Mouse (Mus musculus) layer of hippocampus, adult 8-10 months (tissue): ENCODE data around the gene Chchd4. TPM values are rescaled to one million over a fixed set of nuclear protein-coding genes. Genes with fewer than 3 reads are reported as not detected.
A peak's percentile ranks its signal among the peaks of the same experiment; 100 is the strongest.
"Not testable (repeated sequence)": the region's sequence is repeated elsewhere in the genome, so short reads cannot be mapped to it uniquely, and the experiment has no call there.

Experiments used
- DNase-seq, 2 experiments: peaks; one replicate each; pipeline ENCODE4 v3.0.0; 2022; ENCODE audit warnings: low spot score in 2 of 2
- total RNA-seq, 4 experiments: library from RNA; stranded (reverse); gene quantifications; 2 replicates each; pipeline ENCODE4 v1.2.4; 2022

Chchd4 gene
- total RNA-seq, 4 experiments from 2014 or later, result 20.7 to 23.4 (median 22.2) TPM

- DNase-seq, result no peak
Observed at GRCm38 (mm10) chr6:91474441-91475190, 1.3 kb upstream of the Chchd4 start.

- no peak for DNase-seq
Observed at GRCm38 (mm10) chr6:91473805-91474440, 577 bp upstream of the Chchd4 start.

DNA sequence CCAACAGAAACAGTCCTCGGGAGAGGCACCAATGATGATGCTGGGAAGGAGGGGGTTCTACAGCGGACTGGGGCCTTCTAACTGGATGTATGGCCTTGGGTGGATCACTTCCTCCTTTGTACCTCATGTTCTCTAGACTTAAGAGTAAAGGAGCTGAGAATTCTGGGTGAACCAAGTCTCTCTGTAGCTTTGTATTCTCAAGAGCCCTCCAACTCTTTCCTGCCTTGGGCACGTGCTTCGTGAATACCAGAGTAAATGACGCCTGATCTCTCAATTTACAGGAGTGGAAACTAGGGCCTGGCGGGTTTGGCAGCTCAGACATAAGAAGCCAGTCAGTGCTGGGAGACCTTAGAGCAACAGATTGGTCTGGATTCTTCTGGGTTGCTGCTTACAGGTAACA, 1.0 kb downstream of the Chchd4 start:
- no peak for DNase-seq

GRCm38 (mm10) chr6:91471427-91471826, 1.9 kb downstream of the Chchd4 start:
- not testable (repeated sequence) for DNase-seq

GRCm38 (mm10) chr6:91470712-91471111, 2.6 kb downstream of the Chchd4 start:
- DNase-seq, result no peak

DNA sequence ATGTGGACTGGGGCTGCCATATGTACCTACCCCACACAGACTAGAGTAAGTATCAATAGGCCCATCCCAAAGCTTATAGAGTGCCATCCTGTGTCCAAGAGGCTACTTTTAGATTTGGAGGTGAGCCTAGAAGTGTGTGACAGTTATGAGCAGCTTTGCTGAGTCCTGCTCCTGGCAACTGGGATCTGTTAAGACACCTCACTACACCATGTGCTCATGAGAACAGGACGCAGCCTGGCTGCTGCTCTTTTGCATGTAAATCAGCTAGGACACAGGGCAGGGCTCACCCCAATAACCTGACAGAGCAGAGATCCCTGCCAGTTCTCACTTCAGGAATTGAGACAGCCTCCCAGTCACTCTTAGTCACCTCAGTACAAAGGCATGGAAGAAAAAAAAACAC, 6.2 kb downstream of the Chchd4 start:
- DNase-seq, result no peak

- no peak for DNase-seq
Observed at GRCm38 (mm10) chr6:91465756-91466155, 7.6 kb downstream of the Chchd4 start.

GRCm38 (mm10) chr6:91459471-91459870, 13.9 kb downstream of the Chchd4 start:
- no peak for DNase-seq

DNA sequence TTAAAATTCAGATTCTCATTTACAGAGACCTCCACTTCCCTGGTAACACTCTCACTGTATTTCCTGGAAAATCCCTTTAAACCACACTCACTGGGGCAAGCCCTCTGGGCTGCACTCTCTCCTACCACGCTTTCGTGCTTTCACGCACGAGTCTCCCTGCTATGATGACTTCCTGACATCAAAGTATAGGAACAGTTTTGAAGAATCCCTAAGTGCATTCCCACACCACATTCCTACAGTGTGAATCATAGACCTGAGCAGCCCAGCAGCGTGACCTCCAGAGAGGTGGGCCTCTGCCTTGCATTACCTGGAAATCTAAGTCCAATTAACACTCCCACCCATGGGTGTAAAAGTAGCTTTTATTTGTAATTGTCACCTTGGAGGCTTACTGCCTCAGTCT, 18.8 kb downstream of the Chchd4 start:
- DNase-seq, result no peak

DNA sequence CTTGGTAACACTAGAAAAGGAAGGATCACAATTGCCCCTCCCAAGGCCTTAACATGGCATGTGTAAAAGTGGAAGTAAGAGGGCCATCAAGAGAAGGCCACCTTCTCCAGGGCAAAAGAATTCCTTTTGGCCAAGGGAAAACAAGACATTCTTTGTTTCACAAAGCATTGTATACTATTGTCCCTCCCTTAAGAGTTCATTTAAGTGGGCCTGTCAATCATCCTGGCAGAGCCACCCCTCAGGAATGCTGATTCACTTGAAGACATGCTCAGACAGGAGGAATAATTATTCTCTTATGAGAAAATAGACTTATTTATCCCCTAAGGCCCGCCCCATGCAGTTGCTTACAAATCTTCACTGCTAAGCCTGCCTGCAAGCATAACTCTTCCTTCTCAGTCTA, 21.3 kb downstream of the Chchd4 start:
- DNase-seq, result no peak

- no peak for DNase-seq
Observed at GRCm38 (mm10) chr6:91449472-91450225, 23.7 kb downstream of the Chchd4 start.

DNA sequence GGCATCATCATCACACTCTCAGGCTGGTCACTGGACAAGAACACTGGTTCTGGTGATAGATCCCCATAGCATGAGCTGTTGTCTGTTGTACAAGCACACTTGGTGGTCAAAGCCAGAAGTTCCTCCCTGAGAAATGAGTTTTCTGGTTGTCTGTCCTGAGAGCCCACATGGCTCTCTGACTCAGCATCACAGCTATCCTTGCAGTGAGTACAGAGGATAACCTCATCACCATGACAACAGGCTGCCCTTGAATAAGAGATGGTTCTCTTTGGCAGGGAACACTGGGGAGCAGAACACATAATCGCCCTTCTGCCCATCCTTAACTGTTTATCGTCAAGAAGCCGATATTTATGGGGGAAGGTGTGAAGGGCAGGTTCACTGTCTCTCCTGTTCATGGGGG, 28.0 kb downstream of the Chchd4 start:
- no peak for DNase-seq

DNA sequence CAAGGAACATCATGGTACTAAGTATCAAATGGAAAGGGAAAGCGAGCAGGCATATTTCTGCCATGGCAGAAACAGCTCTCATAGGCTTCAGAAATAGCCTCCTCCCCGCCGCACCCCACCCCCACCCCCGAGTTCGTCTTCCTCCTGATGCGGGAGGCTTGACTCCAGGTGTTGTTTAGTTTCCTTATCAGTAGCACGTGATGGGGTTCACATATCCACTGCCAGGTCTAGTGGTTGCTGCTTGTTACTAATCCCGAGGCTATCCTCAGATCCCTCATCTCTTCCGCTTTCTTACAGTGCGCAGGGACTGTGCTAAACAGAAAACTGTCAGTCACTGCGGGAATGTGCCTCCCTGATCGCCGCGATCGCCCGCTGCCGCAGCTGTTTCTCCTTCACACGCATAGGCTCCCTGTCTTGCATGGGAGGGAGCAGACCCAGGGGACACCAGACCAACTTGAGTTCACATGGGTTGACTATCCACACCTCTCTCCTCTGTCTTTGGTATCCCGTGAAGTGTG, 32.1 kb downstream of the Chchd4 start:
- DNase-seq, result no peak

- DNase-seq, result peak; percentile 95 to 98
Observed at GRCm38 (mm10) chr6:91440474-91441144, 32.7 kb downstream of the Chchd4 start.

DNA sequence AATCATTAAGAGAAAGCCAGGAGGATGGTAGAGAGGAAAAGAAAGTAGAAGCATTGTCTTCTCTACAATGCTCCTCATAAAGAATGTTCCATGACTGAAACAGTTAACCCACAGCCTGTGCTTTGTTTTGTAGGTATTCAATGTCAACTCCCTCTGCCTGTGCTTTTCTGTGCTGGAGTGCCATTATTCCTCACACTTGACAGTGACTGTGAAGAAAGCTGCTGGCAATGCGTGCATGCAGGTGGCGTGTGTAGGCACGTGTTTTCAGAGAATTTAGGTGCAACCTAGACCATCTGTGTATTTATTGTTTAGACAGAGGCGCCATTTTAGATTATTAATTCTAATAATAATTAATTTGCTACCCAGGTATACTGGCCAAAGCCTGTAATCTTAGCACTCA, 49.2 kb downstream of the Chchd4 start:
- no peak for DNase-seq

DNA sequence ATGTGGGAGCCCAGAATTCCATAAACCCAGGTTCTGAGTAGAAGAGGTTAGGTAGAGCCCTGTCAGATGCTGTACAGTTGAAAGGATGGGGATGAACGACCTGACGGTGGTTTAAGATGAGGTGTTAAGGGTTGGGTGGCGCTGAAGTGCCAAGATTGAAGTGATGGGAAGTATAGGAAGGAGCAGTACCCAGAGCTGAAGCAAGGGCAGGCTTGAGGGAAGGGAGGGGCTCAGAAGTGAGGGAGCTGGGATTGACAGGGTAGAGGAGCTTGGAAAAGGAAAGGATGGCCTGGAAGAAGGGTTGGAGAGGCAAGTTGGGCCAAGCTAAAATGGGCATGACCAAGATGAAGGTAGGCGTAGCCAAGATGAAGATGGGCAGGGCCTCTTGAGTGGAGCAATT, 51.7 kb downstream of the Chchd4 start:
- no peak for DNase-seq

GRCm38 (mm10) chr6:91417291-91417845, 56.0 kb downstream of the Chchd4 start:
- DNase-seq, result no peak

GRCm38 (mm10) chr6:91416146-91416545, 57.2 kb downstream of the Chchd4 start:
- no peak for DNase-seq

- DNase-seq, result peak in 1 of 2 experiments; percentile 33
Observed at GRCm38 (mm10) chr6:91414890-91415289, 58.5 kb downstream of the Chchd4 start.
